Mouse (Mus musculus) cerebellum, adult 2 months (tissue): ENCODE measurements around the gene Bmp7. TPM values are rescaled to one million over a fixed set of nuclear protein-coding genes. Genes with fewer than 3 reads are reported as not detected.

ENCODE experiments used
- DNase-seq, 2 experiments: peaks; one replicate each; pipeline ENCODE4 v3.0.0; 2021
- H3K27ac ChIP-seq: fragments of 200-500 bp; 2 replicates; pipeline ENCODE4 v1.5.1; 2012; ENCODE audit warnings: low read length, control low read depth, inconsistent platforms; ENCODE audit not compliant: insufficient read depth
- H3K27me3 ChIP-seq: fragments of 200-500 bp; 2 replicates; pipeline ENCODE4 v1.6.1; 2012; ENCODE audit warnings: inconsistent platforms, mild to moderate bottlenecking, low read length, moderate library complexity; ENCODE audit not compliant: control insufficient read depth, insufficient read depth
- H3K4me1 ChIP-seq: fragments of 200-500 bp; 2 replicates; pipeline ENCODE4 v1.6.1; 2011; ENCODE audit warnings: low read length; ENCODE audit not compliant: control insufficient read depth, insufficient read depth
- H3K4me3 ChIP-seq: fragments of 200-500 bp; replicated peaks from 2 replicates; pipeline ENCODE3; 2011; ENCODE audit warnings: mild to moderate bottlenecking, low read depth, low read length, control low read depth; ENCODE audit not compliant: insufficient read depth
- CTCF ChIP-seq: fragments of 200-500 bp; IDR thresholded peaks from 2 replicates; pipeline ENCODE4 v1.5.1; 2011; ENCODE audit warnings: low read depth, mild to moderate bottlenecking, control low read depth, low read length, moderate library complexity, borderline replicate concordance; ENCODE audit not compliant: insufficient read depth
- POLR2A ChIP-seq: fragments of 200-500 bp; IDR thresholded peaks from 2 replicates; pipeline ENCODE4 v1.6.1; 2011; ENCODE audit warnings: low read length, control low read depth, borderline replicate concordance; ENCODE audit not compliant: insufficient read depth
- WGBS: fragments of 180-500 bp; shearing (Covaris S2); methylation state at CpG from one replicate; pipeline ENCODE4 v1.1.7; 2018; 5-methylcytosine and 5-hydroxymethylcytosine counted together
- polyA plus RNA-seq: library from polyadenylated mRNA; depleted of rRNA; stranded (reverse); fragments of >200 nt; gene quantifications from 2 replicates; pipeline ENCODE4 v1.2.3, GENCODE M21; 2012

The Bmp7 gene
- polyA plus RNA-seq, 1 experiment, result 3.9 TPM

DNA sequence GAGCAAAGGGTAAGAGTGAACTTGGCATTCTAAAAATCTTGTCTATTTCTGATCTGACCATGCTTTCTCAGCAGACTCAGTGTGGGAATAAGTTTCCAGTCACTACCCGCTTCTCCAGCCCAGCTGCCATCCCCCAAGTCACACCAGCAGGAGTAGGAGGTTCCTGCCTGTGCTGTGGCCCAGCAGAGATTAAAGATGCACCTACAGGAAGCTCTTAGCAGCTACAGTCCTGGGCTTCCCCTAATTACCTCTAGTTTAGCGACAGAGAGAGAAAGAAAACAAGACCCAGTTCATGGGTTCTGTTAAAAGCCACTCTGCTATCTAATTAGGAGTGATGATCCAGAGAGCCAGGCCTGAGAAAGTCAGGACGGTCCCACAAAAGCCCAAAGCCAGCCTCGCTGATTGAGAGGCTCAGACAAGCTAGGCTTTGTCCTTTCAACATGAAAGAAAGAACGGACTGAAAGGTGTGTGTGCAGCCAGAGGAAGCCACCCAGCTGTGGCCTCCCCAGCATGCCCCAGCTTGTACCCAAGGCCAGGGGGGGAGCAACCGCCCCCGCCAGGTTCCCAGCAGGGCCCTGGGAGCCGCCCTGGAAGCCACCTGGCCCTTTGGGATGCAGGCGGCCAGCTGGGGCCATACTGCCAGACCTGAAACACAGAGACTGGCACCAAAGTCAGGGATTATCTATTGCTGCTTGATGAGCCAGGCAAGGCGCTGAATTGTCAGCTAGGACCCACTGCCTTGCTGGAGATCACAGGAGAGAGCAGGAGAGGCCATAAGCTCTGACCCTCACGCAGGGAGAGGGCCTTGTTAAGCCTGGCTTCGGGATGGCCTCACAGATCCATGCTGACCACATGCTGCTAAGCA lies 2.6 kb downstream of the Bmp7 start:
- no peak for TF ChIP-seq POLR2A
- TF ChIP-seq CTCF, result no peak
- Histone ChIP-seq H3K27me3 (peaks cover 11% of the 10 kb centered on the region; the same call in 1 of the 2 replicates), H3K4me1 (peaks cover 5% of the 10 kb centered on the region; the same call in 1 of the 2 replicates), H3K27ac (no peak overlapping the region), H3K4me3 (no peak overlapping the region)
- 27% methylated on average over 12 of the region's 12 CpGs for WGBS
- DNase-seq, result no peak

DNA sequence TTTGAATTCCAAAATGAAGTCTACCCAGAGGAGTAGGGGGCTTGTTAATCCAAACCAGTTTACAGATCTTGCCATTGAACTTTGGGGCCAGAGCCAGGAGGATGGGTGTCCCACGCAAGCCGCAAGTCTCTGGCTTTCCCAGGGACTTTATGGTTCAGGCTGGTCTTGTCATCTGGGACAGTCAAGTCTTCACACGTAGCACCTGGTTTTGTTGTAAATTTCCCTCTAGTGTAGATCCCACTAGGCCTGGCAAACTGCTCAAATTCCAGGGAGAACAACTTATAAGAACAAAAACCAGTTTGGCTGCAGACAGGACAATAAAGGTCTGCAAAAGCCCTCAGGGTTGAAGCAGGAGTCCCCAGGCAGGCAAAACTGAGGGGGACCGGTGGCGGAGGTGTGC lies 3.3 kb downstream of the Bmp7 start:
- WGBS, result 79% methylated on average over 5 of the region's 5 CpGs
- H3K4me1 ChIP-seq, result peaks cover 5% of the 10 kb centered on the region; the same call in 1 of the 2 replicates
- DNase-seq, result no peak
- no peak overlapping the region for H3K27ac ChIP-seq
- no peak for TF ChIP-seq CTCF
- TF ChIP-seq POLR2A, result no peak
- peaks cover 11% of the 10 kb centered on the region; the same call in 1 of the 2 replicates for H3K27me3 ChIP-seq
- no peak overlapping the region for H3K4me3 ChIP-seq

DNA sequence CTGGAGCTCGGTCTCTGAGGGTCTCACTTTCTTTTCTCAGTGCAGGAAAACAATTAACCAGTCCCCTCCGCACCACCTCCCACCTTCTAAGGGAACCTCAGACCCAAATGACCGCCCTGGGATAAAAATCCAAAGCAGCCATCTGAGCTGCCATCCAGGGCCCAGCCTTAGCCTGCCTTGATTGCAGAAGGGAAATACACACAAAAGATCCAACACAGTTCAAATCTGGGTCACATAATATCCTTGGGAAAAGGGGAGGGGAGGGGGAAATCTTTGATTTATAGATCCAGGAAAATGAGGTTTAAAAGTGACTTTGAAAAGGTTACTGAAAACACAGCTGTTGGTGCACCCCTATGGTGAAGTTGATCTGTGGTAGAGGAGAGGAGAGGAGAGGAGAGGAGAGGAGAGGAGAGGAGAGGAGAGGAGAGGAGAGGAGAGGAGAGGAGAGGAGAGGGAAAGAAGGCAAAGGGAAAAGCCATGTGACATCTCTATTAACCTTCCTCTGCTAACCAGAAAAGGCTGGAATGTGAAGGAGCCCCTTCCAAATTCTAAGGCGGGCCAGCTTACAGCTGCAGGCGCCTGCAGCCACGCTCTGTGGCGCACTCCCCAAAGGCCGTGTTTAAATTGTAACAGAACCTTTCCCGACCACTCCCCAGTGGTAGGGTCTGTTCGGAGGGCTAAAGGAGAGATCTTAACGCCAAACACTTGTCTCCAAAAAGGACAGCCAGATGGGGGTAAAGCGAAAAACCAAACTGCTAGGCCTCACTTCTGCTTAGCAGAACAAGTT lies 4.2 kb downstream of the Bmp7 start:
- Histone ChIP-seq H3K4me1 (peaks cover 5% of the 10 kb centered on the region; the same call in 1 of the 2 replicates), H3K4me3 (no peak overlapping the region), H3K27ac (no peak overlapping the region), H3K27me3 (peaks cover 11% of the 10 kb centered on the region; the same call in 1 of the 2 replicates)
- WGBS, result 77% methylated on average over 12 of the region's 12 CpGs
- no peak for TF ChIP-seq CTCF
- TF ChIP-seq POLR2A, result no peak
- no peak for DNase-seq

DNA sequence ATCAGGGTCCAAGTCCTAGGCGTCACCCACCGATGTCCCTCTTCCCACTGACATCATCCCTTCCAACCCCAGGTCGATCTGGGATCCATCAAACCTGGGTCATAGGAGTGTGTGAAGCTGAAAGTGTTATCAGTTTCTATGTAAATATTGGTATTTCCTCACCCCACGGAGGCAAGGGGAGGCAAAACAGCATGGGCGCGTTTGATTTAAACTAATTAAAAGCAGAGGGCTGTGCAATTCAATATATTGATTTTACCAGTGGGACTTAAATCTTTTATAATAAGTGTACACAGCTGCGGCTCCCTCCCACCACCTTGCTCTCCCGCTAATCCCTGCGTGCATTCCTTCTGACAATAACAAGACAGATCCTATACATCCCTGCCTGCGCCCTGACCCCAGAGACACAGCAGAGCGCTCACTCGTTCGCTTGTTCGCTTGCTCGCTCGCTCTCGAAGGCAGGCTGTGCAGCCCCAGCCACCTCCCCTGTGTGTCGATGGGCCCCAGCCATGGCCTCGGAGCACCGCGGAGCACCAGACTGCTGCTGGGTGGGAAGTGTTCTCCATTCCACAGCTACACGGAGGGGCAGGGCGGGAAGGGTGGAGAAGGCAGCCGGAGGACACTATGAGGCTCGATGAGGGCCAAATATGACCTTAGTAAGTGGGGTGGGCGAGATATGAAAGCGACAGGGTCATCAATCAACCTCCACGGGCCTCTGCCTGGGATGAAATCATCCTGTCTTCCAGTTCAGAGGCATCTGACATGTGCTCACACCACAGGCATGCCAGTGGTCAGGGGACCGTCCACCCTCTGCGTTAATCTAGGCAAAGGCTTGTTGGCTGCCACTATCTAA lies 5.0 kb downstream of the Bmp7 start:
- Histone ChIP-seq H3K4me1 (peaks cover 5% of the 10 kb centered on the region; the same call in 1 of the 2 replicates), H3K27me3 (peaks cover 11% of the 10 kb centered on the region; the same call in 1 of the 2 replicates), H3K27ac (no peak overlapping the region), H3K4me3 (no peak overlapping the region)
- no peak for TF ChIP-seq CTCF
- no peak for TF ChIP-seq POLR2A
- DNase-seq, result no peak
- 44% methylated on average over 30 of the region's 30 CpGs for WGBS

DNA sequence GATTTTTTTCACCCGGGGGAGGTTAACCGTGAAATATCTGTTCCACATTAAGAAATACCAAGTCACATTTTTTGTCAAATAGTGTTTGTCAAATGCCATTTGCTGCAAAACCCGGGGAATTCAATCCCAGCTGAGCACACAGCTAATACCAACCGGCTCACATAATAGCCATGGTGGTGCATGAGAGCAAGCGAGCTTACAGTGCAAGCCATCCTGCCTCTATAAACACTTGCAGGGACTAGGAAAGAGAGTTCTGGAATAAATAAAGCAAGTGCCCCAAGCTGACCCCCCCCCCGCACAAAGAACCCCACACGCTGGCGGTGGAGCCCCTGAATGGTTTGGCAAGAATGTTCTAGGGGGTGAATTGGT lies 5.7 kb downstream of the Bmp7 start:
- no peak for TF ChIP-seq POLR2A
- no peak for TF ChIP-seq CTCF
- 17% methylated on average over 8 of the region's 8 CpGs for WGBS
- DNase-seq, result no peak
- H3K4me1 ChIP-seq, result peaks cover under 1% of the 10 kb centered on the region; the same call in 1 of the 2 replicates
- H3K27me3 ChIP-seq, result peaks cover 6% of the 10 kb centered on the region; the same call in 1 of the 2 replicates
- no peak overlapping the region for H3K4me3 ChIP-seq
- no peak overlapping the region for H3K27ac ChIP-seq

DNA sequence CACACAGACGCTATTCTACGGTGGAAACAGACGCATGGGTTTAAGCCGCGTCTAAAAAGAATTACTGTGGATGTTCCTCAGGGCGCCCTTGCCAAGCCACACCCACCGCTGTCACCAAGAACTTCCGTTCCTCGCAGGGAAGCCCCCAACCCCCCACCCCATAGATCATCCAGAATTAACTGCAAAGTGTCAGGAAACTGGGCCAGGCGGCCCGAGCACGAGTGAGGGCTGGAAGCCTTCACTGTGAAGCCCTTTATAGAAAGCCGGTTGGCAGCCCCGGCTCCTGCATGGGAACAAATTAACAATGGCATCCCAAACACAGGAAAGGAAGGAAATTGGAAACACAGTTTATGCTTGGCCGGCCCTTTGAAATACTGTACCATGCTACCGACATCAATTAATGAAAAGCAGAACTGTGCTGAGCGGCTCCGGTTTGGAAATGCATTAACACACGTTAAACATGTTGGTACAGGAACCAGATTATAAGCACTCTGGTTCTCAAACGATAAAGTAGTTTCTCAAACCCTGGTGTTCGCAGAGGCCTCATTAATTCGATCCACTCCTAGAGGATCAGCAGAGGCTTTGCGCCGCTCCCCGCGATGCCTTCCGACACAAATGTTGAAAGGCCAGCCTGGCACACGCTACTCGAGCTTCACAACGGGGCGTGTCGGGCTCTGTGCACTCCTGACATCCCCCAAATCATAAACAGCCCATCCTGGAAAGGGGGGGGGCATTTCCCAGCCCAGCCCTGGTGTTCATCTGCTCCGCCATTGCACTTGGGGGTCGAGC lies 6.3 kb downstream of the Bmp7 start:
- Histone ChIP-seq H3K4me3 (no peak overlapping the region), H3K27me3 (peaks cover 3% of the 10 kb centered on the region; the same call in 1 of the 2 replicates), H3K27ac (no peak overlapping the region), H3K4me1 (no peaks in the 10 kb centered on the region)
- no peak for DNase-seq
- no peak for TF ChIP-seq POLR2A
- TF ChIP-seq CTCF, result no peak
- 6% methylated on average over 34 of the region's 34 CpGs for WGBS
